Mouse (Mus musculus): ENCODE measurements around the gene Gm37240.

The Gm37240 gene

GRCm38 (mm10) chr3:85827283-85827682 is 60.0 kb downstream of the Gm37240 start:
- no peak for DNase-seq (ENCODE audit: low spot score)

- DNase-seq (ENCODE audit: low spot score) = no peak
Measured at GRCm38 (mm10) chr3:85820839-85821548, 66.3 kb downstream of the Gm37240 start.

GRCm38 (mm10) chr3:85819319-85819718 is 68.0 kb downstream of the Gm37240 start:
- no peak for DNase-seq (ENCODE audit: low spot score)

GRCm38 (mm10) chr3:85817191-85817590 is 70.1 kb downstream of the Gm37240 start, which contains the start of gene Fam160a1:
TSS of gene Fam160a1 (minus strand) at chr3:85817291.
- DNase-seq (ENCODE audit: low spot score) = no peak

- no peak for DNase-seq (ENCODE audit: low spot score)
Measured at GRCm38 (mm10) chr3:85814241-85814640, 73.1 kb downstream of the Gm37240 start.

DNA sequence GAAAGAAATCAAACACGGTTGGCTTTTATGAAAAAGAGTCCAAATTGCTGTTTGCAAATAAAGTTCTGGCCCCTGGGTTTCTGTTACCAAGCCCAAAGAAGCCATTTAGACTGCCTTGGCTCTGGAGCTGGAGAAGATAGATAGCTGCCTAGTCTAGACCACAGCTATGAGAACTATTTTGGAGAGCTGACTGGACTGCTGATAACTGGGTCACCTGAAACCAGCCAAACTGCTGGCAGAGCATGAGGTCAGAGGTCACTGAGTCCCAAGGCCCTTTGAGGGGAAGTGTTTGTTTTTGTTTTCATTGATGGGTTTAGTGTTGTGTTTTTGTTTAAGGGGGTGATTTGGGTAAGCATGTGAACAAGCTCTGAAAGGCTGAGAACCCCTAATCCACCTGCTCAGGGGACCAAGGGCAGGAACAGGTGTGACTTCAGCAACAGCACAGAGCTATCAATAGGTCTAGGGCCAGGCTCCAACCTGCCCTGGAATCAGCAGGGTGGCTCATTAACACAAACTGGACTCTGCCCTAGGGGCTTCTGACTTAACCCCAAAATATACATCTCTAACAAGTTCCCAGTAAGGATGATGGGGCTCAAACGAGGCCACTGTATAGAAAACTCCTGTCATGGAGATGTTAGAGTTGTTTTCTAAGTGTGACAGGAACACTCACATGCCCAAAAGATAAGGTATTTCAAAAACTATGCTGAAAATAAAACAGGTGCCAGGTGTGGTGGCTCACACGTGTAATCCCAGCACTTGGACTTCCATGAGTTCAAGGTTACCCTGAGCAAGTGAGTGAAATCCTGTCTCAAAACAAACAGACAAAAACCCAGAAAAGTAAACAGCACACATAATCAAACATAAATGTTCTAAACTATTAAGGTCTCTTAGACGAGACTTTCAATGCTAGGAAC is 74.0 kb downstream of the Gm37240 start:
- no peak for DNase-seq (ENCODE audit: low spot score)

DNA sequence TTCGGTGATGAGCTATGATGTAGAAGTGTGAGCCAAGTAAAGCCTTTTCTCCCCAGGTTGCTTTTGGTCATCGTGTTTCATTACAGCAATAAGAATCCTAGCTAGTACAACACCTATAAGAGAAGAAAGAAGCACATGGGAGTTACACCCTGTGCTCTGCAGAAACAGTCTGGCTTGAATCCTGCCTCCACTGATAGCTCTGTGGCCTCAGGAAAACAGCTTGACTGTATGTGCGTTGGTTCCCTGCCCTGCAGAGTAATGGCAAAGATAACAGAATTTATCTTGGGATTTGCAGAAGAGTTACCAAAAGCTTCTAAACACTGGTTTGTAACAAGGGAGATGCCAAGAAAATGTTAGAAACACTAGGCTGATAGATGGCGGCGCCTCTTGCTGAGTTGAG is 75.3 kb downstream of the Gm37240 start:
- no peak for DNase-seq (ENCODE audit: low spot score)

DNA sequence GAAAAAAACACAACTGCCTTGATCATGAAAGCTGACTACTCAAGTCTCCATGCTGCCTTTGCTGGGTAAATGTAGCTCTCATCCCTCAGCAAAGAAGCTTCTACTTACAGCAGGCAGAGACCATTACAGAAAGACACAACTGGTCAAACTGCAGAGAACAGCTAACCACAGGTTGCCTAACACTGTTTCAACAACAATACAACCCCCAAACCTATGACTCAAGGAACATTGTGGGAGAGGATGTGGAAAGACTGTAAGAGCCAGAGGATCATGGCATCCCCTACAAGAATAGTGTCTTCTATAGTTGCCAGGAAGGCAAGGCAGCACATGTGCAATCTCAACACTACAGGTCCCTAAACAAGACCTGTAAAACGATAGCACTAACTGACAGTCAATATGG is 94.2 kb downstream of the Gm37240 start:
- DNase-seq (ENCODE audit: low spot score) = no peak

DNA sequence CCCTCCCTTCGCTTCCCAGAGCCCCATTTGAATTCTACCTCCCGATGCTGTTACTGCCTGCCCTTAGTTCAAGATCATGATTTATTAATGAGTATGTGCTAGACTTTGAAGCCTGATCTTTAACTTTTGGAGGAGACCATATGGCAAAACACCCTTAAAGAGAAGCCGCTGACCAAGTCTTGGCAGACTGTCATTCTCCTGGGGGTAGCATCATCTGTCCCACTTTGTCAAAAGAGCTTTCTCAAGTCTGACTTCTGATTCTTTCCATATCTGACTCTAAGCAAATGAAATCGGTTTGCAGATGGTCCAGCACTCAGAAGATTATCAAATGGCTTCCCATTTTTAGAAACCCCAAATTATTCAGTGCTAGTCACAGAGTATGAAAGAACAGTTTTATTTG is 97.6 kb downstream of the Gm37240 start:
- DNase-seq (ENCODE audit: low spot score) = no peak

DNA sequence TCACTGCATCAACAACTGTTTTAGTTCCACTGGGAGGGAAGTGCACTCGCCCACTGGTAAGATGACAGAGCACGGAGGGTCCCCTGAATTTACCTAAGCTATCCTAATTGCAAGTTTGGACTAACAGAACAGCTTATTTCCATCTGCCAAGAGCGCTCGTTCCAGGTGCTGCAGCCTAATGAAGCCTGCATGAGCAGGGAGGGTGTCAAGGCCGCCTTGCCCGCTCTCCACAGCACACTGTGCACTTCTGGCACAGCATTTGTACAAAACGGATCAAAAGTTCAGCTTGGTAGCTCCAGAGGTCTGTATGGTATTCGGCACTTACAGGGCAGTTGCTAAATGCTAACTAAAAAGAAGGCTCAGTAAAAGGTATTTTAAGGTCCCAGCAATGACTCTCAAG is 100.8 kb downstream of the Gm37240 start:
- DNase-seq (ENCODE audit: low spot score) = peak; percentile 16

DNA sequence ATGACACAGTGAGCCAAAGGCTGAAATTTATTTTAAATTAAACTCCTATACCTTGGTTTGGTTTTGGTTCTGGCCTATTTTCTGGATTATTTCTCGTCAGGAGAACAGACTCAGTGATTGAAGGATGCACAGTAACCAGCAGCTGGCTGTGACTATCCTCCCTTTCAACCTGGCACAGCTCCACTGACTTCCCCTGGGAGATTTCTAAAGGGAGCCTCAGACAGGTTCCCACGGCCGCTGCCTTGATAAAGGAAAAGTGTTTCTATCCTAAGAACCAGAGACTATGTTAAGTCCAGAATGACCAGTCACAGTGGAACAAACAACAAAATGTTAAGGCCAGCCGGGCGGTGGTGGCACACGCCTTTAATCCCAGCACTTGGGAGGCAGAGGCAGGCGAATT is 106.4 kb downstream of the Gm37240 start:
- no peak for DNase-seq (ENCODE audit: low spot score)

DNA sequence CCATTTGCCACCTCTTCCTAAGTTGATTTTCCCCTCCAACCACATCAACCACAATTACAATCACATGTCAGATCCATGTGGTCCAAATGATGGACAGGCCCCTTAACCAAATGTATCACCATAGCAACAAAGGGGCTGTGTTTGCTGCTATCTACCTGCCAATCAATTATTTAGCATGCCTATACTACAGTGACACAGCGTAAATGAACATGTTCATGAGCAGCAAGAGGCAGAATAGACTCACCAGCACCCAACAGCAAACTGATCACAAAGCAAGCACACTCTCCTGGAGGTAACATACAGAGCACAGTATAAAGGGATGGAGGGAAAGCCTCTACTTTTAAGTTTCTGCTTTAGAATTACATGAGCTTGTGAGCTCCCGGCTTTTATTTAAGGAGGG is 107.0 kb downstream of the Gm37240 start:
- no peak for DNase-seq (ENCODE audit: low spot score)

DNA sequence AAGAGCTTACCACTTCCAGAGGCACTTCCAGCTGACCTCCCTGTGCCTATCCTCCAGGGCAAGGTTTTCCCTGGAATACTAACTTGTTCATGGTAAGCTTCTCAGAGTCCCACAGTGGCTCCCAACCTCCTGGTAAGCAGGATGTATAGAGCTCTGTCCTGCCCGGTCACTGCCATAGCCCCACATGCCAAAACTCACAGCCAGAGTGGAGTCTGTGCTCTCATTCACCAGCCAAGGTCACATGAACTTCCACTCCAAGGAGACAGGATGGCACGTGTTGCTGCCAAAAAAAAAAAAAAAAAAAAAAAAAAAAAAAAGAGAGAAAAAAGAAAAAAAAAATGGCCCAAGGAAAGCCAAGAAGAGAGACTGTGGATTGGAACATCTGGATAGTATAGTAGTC is 109.5 kb downstream of the Gm37240 start:
- no peak for DNase-seq (ENCODE audit: low spot score)

DNA sequence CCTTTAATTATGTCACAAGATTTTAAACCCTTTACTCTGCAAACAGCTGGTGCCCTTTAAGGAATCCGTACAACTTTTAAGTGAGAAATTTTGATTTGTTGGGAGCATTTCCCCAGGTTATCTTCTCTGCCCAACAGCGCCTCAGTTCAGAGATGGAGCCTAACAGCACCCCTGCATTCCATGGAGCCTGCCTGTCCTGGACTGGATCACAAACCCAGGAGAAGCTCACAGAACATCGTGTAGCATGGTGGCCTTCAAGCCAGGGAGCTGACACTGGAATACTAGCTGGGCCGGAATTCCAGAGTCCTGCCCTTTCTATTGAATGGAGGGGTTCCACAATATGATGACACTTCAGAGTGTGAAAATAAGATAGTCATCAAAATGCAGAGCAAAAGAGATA is 110.0 kb downstream of the Gm37240 start:
- no peak for DNase-seq (ENCODE audit: low spot score)

DNA sequence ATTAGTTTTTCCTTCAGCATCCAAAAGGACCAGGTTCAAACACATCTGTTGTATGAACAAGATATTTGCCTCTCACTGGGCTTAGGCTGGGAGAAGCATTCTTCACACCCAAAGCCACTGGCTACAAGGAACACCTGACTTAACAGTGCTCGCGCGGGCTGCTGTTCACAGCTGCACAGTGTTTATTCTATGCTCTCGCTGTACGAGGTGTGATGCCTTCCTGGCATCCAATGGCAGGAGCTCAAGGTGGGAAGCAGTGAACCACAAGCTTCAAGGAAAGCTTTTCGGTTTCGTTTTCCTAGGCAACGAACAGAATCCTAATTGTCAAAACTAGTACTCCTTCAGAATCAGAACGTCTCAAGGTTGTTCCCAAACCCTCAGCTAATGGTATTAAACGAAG is 110.6 kb downstream of the Gm37240 start:
- no peak for DNase-seq (ENCODE audit: low spot score)

DNA sequence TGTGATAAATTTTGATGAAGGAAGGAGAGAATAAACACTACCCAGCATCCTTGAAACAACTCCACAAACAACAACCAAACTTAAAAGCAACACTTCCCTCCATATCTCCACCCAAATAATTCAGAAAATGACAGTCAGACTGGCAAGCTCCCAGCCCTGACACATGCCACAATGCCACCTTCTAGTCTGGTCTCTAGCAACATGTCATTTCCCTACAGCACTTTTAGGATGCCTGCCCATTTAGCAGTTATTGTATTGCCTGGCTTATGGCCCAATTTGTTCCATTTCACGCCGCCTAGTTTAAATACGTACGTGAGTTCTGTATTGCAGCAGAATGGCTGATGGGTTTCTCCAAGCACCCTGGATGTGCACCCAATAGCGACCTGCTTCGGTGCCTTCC is 111.2 kb downstream of the Gm37240 start:
- DNase-seq (ENCODE audit: low spot score) = no peak

- peak; percentile 14 for DNase-seq (ENCODE audit: low spot score)
Measured at GRCm38 (mm10) chr3:85773886-85774285, 113.4 kb downstream of the Gm37240 start.

GRCm38 (mm10) chr3:85773425-85773824 is 113.9 kb downstream of the Gm37240 start:
- no peak for DNase-seq (ENCODE audit: low spot score)

DNA sequence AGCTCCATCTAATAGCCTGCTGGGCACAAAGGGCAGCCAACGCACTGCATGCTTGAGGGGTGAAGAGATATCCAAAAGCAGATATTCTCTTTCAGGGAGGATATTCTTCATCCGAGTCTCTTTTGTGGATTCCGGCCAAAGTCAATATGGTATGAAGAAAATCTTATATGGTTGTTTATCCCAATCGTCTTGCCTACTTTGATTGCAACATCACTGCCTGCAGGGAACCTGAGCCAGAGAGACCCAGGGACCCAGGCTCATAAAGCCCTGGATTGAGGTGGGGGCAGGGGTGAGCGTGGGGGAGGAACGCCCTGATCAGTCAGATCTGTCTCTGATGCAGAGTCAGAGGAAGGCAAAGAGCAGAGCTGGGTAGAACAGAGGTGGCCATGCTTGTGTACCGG is 122.4 kb downstream of the Gm37240 start:
- DNase-seq (ENCODE audit: low spot score) = no peak

DNA sequence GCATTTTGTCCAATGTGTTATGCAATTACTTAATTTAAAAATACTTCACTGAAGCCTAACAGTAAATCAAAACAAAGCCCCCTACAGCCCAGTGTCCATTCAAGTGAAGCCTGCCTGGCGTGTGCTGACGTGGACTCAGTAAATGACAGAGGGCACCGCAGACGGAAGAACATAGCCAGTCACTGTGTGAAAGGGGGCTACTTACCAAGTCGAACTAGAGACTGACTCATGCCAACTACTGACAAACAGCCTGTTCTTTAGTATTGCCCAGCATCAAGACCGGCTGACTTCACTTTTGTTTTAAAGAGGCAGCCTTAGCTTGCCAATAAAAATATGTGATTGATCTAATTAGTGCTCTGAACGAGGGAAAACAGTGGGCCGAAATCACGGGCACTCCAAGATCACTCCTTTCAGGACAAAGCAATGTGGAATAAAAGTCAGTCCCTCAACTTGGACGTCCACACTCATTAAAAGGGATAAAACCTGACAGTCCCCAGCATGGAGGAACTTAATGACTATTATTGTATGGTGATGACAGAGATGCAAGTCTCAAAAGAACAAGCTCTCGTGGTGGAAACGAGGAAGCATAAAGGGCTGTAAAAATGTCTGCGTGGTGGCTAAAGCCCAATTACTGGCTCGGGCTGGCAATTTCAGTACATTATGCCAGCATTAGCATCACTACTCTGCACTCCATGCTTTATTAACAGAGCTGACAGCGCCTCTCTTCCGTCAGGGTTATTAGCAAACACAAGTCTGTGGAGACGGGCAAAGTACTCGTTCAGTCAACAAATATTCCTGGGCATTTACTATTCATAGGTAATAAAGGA is 123.1 kb downstream of the Gm37240 start:
- no peak for DNase-seq (ENCODE audit: low spot score)

DNA sequence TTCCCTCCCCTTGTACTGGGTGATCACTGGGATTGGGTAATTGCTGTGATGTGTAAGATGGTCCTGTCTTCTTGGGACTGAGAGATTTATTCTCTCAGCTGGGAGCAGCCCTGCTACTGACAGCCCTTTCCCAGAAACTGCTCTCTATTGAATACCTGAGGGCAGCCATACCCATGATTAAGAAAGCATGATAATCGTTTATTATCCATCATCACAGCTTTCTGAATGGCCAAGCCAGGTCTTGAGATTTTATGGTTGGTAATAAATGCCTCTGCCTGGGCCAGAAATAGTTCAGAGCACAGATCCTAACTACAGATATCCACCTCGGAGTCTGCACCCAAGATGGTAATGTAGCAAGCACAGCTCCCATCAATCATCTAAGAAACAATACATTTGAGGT is 129.4 kb downstream of the Gm37240 start:
- DNase-seq (ENCODE audit: low spot score) = no peak

DNA sequence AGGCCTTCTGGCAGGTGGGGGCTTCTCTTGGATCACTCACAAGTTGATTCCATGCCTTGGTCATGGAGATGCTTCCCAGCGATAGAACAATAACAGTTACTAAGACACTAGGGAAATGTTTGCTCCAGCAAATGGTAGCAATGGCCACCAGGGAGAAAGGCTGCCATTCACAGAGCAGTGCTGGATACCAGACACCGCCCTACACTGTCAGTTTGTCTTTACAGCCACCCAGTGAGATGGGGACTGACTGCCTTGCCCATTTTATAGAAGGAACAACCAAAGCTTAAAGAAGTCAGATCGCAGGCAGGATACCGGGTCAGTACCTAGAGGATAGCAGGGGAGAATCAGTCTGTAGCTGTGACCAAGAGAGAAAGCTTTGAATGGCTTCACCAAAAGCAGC is 129.9 kb downstream of the Gm37240 start:
- no peak for DNase-seq (ENCODE audit: low spot score)

Measured in testis, postnatal 14 days (tissue).